Mouse (Mus musculus) lung, adult 2 months (tissue): ENCODE results near the gene Fam72a.

Source experiments
- CTCF ChIP-seq: fragments of 200-500 bp; IDR thresholded peaks from 2 replicates; pipeline ENCODE4 v1.5.1; 2011; ENCODE audit warnings: mild to moderate bottlenecking, low read length, control low read depth; ENCODE audit not compliant: insufficient read depth
- POLR2A ChIP-seq: fragments of 200-500 bp; IDR thresholded peaks from 2 replicates; pipeline ENCODE4 v1.6.1; 2011; ENCODE audit warnings: low read depth, mild to moderate bottlenecking, control low read depth, low read length, borderline replicate concordance; ENCODE audit errors: extremely low read depth

- TF ChIP-seq CTCF (no peak), POLR2A (no peak)
These were observed 46.3 kb upstream of the Fam72a start for GRCm38 (mm10) chr1:131481391-131481790.
